Mouse (Mus musculus) embryonic facial prominence, embryonic 12.5 days (tissue): ENCODE measurements at regions not wholly inside any gene's neighbourhood (a gene's known extent, or its start where the extent isn't known, plus 50 kb on each side); places are given as distances from the start of the nearest gene placed in this dataset.

Experiments
- ATAC-seq: fragments of 200-750 bp; cut with Nextera tagmentation; 2 replicates; pipeline ENCODE4 v1.8.0; 2017; ENCODE audit not compliant: insufficient number of reproducible peaks, insufficient read depth, low FRiP score, low TSS enrichment
- H3K27ac ChIP-seq: fragments of 300-500 bp; sonication (generic); 2 replicates; pipeline ENCODE4 v1.5.1; 2016; ENCODE audit warnings: mild to moderate bottlenecking
- H3K27me3 ChIP-seq: fragments of 300-500 bp; sonication (generic); 2 replicates; pipeline ENCODE4 v1.6.1; 2016; ENCODE audit warnings: mild to moderate bottlenecking, moderate library complexity
- H3K36me3 ChIP-seq: fragments of 300-500 bp; sonication (generic); 2 replicates; pipeline ENCODE4 v1.6.1; 2016; ENCODE audit warnings: mild to moderate bottlenecking
- H3K4me1 ChIP-seq: fragments of 300-500 bp; sonication (generic); 2 replicates; pipeline ENCODE4 v1.6.1; 2016
- H3K4me2 ChIP-seq: fragments of 300-500 bp; sonication (generic); replicated peaks from 2 replicates; pipeline ENCODE4 v1.6.1; 2016; ENCODE audit warnings: mild to moderate bottlenecking, moderate library complexity
- H3K4me3 ChIP-seq: fragments of 300-500 bp; sonication (generic); 2 replicates; pipeline ENCODE4 v1.5.1; 2016; ENCODE audit warnings: mild to moderate bottlenecking
- H3K9ac ChIP-seq: fragments of 300-500 bp; sonication (generic); 2 replicates; pipeline ENCODE4 v1.6.1; 2016; ENCODE audit warnings: mild to moderate bottlenecking, moderate library complexity
- H3K9me3 ChIP-seq: fragments of 300-500 bp; sonication (generic); 2 replicates; pipeline ENCODE4 v1.6.1; 2016; ENCODE audit warnings: mild to moderate bottlenecking, moderate library complexity
- WGBS: fragments of 180-500 bp; shearing (Covaris S2); methylation state at CpG from one replicate; pipeline ENCODE4 v1.1.7; 2016; 5-methylcytosine and 5-hydroxymethylcytosine counted together

GRCm38 (mm10) chr3:101513611-101514311 lies 90.7 kb downstream of the Atp1a1 start:
- no peaks in the 10 kb centered on the region for H3K36me3 ChIP-seq
- 41% methylated on average over 13 of the region's 13 CpGs for WGBS
- no peak for ATAC-seq
- H3K9me3 ChIP-seq, result no peaks in the 10 kb centered on the region
- H3K4me2 ChIP-seq, result no peak overlapping the region
- no peak overlapping the region for H3K4me3 ChIP-seq
- peak overlapping the region; percentile 30 for H3K27ac ChIP-seq
- H3K27me3 ChIP-seq, result no peaks in the 10 kb centered on the region
- H3K4me1 ChIP-seq, result peaks cover 13% of the 10 kb centered on the region; the same call in 1 of the 2 replicates
- no peak overlapping the region for H3K9ac ChIP-seq
